Mouse (Mus musculus) CH12.LX (cell line): ENCODE data around the gene Sik3.

Experiments
- CTCF ChIP-seq, 2 experiments: IDR thresholded peaks in 1 of 2; conservative IDR thresholded peaks in 1 of 2; 2 replicates each; pipeline ENCODE4 v1.5.1; 2011 to 2012; ENCODE audit warnings: low read depth in 2 of 2, low read length in 2 of 2, improper control_type of control experiment in 1 of 2, inconsistent platforms in 1 of 2, mild to moderate bottlenecking in 1 of 2, moderate library complexity in 1 of 2
- E2F4 ChIP-seq: IDR thresholded peaks from 2 replicates; pipeline ENCODE4 v1.6.1; 2011; ENCODE audit warnings: low read depth, low read length, improper control_type of control experiment; ENCODE audit not compliant: insufficient replicate concordance
- EP300 ChIP-seq: IDR thresholded peaks from 2 replicates; pipeline ENCODE4 v1.6.1; 2011; ENCODE audit warnings: low read length, improper control_type of control experiment
- JUND ChIP-seq: conservative IDR thresholded peaks from 2 replicates; pipeline ENCODE4 v1.6.1; 2011; ENCODE audit warnings: low read depth, low read length, improper control_type of control experiment
- MAZ ChIP-seq: IDR thresholded peaks from 2 replicates; pipeline ENCODE4 v1.6.1; 2012; ENCODE audit warnings: low read depth, mild to moderate bottlenecking, inconsistent platforms, low read length, improper control_type of control experiment, moderate library complexity
- PAX5 ChIP-seq: IDR thresholded peaks from 2 replicates; pipeline ENCODE4 v1.6.1; 2012; ENCODE audit warnings: low read length, inconsistent platforms, mixed read lengths
- POLR2A ChIP-seq: IDR thresholded peaks from 2 replicates; pipeline ENCODE4 v1.6.1; 2011; ENCODE audit warnings: low read depth, mild to moderate bottlenecking, improper control_type of control experiment, low read length
- UBTF ChIP-seq: IDR thresholded peaks from 2 replicates; pipeline ENCODE4 v1.6.1; 2012; ENCODE audit warnings: low read depth, mild to moderate bottlenecking, inconsistent platforms, low read length, improper control_type of control experiment, moderate library complexity
- USF2 ChIP-seq: conservative IDR thresholded peaks from 2 replicates; pipeline ENCODE4 v1.6.1; 2011; ENCODE audit warnings: low read depth, low read length, improper control_type of control experiment
- ZNF384 ChIP-seq: IDR thresholded peaks from 2 replicates; pipeline ENCODE4 v1.6.1; 2012; ENCODE audit warnings: low read depth, low read length, improper control_type of control experiment, inconsistent platforms

GRCm38 (mm10) chr9:46098360-46098985 is 85.9 kb downstream of the Sik3 start:
- TF ChIP-seq ZNF384 (no peak), CTCF (conservative IDR thresholded peaks at IDR 0.05 in 1 of 2, IDR thresholded peaks at IDR 0.05 in 1 of 2; ENCODE audit: low read depth in 2 of 2, low read length in 2 of 2) (no peak), PAX5 (no peak), POLR2A (no peak), UBTF (no peak), USF2 (no peak), JUND (no peak), EP300 (no peak), MAZ (no peak), E2F4 (no peak)
